Mouse (Mus musculus) Muller cell, postnatal 12 days (primary cell): Measurements from ENCODE around the gene Creb3l2.
"Not testable (repeated sequence)": the region's sequence is repeated elsewhere in the genome, so short reads cannot be mapped to it uniquely, and the experiment has no call there.

ENCODE experiments used
- DNase-seq: peaks from one replicate; pipeline ENCODE4 v3.0.0-alpha.2; 2015; ENCODE audit errors: inconsistent ontology term

Creb3l2 gene

GRCm38 (mm10) chr6:37442041-37442667 lies at the start of gene Creb3l2:
Gene Creb3l2, minus strand, starts transcription at chr6:37442146.
- peak; percentile 99 for DNase-seq

DNA sequence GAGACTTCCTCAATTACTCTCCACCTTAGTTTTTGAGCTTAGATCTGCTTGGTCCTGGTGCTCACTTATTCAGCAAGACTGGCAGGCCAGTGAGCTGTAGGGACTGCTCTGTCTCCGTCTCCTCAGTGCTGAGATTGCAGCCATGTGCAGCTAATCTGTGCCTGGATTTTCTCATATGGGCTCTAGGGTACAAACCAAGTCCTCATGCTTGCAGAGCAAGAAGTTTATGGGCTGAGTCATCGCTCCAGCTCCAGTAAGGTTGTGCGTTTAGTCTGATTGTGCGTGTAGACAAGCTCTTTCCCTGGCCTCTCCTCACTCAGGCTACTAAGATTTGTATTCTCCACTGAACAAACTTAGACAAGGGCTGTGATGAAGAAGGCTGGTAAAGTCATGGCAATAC lies 44.6 kb upstream of the Creb3l2 start:
- no peak for DNase-seq

- DNase-seq, result no peak
Measured at GRCm38 (mm10) chr6:37484588-37485070, 42.7 kb upstream of the Creb3l2 start.

GRCm38 (mm10) chr6:37483262-37483661 lies 41.3 kb upstream of the Creb3l2 start:
- DNase-seq, result no peak

GRCm38 (mm10) chr6:37481147-37481546 lies 39.2 kb upstream of the Creb3l2 start:
- DNase-seq, result no peak

- DNase-seq, result no peak
Measured at GRCm38 (mm10) chr6:37480008-37480407, 38.1 kb upstream of the Creb3l2 start.

- DNase-seq, result no peak
Measured at GRCm38 (mm10) chr6:37478481-37478880, 36.5 kb upstream of the Creb3l2 start.

DNA sequence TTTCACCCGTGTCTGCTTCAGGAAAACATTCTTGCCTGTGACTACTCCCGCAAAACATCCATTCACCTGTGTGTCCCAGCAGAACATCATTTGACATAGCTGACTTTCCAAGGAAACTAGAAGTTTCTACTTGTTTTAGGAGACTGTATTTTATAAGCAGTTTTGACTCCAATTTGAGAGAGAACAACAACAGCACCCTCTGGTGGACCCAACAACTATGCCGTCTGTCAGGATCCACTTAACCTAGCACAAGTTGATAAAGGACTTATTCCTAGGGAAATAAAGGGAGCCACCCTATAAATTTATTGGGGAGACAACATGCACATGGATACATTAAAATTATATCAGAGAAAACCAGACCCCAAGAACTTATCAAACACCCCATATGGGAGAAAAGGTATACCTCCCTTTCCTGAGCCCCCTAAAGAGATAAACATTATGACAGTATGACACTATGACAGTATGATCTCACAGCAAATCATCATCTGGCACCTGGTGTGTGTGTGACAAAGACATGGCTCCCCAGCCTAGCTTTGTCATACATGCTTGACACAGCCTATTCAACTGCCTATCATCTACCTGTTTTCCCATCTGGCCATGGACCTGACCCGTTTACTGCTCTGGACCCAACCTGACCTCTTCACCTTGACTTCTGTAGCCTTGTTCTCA lies 31.9 kb upstream of the Creb3l2 start:
- DNase-seq, result no peak

DNA sequence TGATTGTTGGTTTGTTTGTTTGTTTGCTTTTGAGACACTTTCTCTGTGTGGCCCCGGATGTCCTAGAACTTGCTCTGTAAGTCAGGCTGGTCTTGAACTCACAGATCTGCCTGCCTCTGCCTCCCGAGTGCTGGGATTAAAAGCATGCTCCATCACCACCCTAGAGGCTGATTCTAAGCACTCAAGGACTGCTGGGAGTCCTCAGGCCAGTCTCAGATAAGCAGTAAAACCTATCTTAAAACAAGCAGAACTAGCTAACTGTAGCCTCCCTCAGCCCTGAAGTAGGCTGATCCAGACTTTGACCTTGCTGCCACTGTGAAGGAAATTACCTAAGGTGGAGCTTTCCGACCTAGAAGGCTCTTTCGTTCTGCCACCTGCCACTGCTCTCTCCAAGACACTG lies 28.3 kb upstream of the Creb3l2 start:
- no peak for DNase-seq

DNA sequence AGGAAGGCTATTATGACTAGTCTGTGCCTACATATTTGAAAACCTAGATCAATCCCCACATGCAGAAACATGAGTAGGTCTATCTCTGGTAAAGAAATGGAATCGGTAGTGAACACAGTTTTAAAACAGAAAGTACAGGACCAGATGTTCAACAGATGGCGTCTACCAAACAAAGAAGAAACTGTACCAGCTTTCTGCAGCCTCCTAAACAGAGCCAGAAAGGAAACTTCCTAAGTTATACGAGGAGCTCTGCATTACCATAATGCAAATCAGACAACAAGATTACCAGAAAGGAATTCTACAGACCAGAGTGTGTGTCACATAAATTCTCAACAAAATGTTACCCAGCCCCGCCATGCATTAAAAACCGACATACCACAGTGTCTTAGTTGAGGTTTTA lies 23.9 kb upstream of the Creb3l2 start:
- no peak for DNase-seq

DNA sequence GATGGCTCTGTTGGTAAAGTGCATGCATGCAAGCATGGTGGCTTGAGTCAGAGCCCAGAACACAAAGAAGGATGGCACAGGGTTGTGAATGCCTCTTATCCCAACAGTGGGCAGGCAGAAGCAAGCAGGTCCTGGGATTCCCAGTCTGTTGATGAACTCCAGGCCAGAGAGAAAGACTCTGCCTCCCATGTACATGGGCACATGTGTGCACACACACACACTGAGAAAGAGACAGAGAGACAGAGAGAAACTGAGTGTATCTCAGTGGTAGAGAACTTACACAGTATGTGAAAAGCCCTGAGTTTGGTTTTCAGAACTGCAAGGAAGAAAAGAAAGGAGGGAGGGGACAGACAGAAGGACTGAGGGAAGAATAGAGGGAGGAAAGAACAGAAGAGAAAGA lies 23.4 kb upstream of the Creb3l2 start:
- no peak for DNase-seq

DNA sequence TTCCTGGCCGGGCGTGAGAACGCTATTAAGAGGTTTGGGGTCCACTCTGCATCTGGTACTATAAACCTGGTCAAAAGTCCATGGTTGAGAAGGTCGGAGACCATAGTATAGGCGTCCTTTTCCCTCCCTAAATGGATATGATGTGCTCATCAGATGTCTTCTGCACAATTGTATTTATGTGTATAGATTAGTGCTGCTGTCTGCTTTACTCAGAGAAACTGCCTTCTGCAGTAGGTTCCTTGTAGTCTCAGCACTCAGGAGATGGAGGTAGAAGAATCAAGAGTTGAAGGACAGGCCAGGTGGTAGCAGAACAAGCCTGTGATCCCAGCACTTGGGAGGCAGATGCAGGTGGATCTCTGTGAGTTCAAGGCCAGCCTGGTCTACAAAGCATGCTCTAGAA lies 22.6 kb upstream of the Creb3l2 start:
- DNase-seq, result no peak

- peak; percentile 87 for DNase-seq
Measured at GRCm38 (mm10) chr6:37463517-37464482, 21.9 kb upstream of the Creb3l2 start.

DNA sequence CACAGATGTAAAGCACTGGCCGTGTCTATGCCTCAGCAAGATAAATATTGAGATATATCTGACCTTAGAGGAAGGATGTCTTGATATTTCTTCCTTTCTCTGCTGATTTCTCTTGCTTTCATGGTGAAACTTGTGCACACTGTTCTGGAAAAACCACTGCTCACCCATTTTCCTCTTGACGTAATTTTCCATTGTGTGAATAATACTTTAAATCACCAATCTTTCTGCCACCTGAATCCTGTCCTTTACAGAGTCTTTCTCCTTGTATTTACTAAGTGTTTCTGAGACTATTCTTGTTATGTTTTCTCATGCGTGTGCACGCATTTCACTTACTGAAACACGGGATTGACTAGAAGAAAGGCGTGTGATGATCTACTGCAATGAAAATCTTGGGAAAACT lies 18.7 kb upstream of the Creb3l2 start:
- DNase-seq, result no peak

DNA sequence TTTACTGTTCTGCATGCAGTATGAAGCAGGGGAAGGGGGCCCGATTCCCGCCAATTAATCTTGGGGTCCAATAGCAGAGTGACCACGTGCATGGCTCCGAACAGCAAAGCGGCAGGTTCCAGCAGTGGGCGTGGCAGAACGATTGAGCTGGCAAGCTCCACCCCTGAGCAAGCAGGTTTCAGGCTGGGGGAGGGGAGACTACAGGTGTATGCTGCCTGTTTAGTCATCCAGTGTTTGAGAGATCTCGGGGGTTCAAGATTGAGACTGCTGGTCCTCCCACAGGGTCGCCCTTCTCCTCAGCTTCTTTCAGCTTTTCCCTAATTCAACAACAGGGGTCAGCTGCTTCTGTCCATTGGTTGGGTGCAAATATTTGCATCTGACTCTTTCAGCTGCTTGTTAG lies 17.7 kb upstream of the Creb3l2 start:
- DNase-seq, result not testable (repeated sequence)

DNA sequence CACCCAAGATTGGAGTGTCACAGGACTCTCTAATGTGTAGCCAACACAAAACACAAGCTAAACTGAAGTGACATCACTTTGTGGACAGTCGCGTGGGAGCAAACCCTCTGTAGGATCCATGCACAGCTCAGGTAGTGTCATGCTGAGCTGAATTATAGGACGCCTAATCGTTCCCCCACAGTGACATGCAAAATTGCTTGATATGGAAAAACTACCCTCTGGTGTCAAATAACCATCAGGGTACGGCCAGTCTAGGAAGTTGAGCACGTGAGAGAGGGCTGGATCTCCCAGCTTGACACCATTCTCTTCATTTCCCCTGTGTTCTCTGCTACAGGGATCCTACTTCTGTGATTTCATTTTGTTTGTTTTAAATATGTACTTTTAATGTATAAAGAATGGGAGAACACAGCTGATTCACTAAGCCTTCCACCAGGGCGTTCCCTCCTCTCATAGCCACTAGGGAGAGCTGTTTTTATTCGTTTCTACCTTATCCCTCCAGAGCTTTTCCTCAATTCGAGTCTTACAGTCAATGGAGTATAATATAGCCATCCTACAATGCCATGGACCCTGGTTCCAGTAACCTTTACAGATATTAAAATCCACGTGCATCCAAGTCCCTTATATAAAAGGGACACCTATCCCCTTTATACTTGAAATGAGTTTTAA lies 16.2 kb upstream of the Creb3l2 start:
- no peak for DNase-seq

DNA sequence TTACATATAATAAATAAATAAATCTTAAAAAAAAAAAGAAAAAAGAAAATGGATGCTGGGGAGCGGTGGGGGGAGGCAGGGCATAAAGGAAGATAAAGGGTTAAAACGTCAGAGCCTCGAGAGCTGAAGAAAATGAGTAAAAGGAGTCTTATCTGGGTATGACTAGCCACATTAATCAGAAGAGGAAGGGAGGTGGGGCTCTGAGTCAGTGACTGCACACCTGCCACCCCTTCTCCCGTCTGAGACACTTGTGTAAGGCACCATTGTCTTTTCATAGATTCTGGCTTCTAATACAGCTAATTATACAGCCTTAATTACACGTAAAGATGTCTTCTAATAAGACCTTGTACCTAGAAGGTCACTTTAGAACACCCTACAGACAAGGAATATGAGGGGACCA lies 13.6 kb upstream of the Creb3l2 start:
- DNase-seq, result no peak

DNA sequence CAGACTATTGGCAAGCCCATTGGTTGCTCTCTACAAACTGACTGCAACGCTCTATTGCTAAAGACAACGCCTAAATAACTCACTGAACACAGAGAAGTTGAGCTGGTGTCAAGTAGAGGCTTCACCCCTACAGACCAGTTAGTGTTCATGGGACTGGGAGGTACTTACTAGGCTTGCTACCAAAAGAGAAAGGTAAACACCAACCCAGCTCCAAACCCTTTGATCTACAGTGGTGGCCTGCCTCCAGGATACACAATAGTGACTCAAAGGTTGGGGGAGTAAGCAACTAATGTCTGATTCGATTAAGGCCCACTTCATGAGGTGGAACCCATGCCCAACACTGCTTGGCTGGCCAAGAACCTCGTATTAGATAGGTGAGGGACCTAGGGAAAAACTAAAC lies 11.1 kb upstream of the Creb3l2 start:
- no peak for DNase-seq

GRCm38 (mm10) chr6:37451664-37452063 lies 9.7 kb upstream of the Creb3l2 start:
- DNase-seq, result no peak

GRCm38 (mm10) chr6:37447704-37448466 lies 5.9 kb upstream of the Creb3l2 start:
- no peak for DNase-seq

DNA sequence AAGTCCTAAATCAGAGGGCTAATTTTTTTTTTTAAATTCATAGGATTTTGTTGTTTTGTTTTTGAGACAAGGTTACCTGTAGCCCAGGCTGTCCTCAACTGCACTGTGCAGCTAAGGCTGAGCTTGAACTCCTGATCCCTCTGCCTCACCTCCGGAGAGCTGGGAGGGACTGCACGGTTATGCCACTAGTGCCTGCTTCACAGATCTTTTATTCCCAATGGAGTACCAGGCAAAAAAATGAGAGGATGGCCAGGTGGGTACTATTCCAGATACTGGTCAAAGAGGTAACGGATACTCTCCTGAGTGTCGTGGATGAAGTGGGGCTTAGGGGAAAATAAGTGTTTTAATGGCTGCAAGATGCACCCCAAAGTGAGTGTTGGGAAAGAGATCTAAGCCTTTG lies 835 bp upstream of the Creb3l2 start:
- DNase-seq, result no peak
